Mouse (Mus musculus) MEL (cell line): ENCODE measurements around the gene Tmem234.

ENCODE experiments used
- BHLHE40 ChIP-seq: IDR thresholded peaks from 2 replicates; pipeline ENCODE4 v1.6.1; 2012; ENCODE audit warnings: low read depth, mild to moderate bottlenecking, inconsistent platforms, low read length, improper control_type of control experiment, borderline replicate concordance
- CHD1 ChIP-seq: IDR thresholded peaks from 2 replicates; pipeline ENCODE4 v1.6.1; 2012; ENCODE audit warnings: low read depth, mild to moderate bottlenecking, inconsistent platforms, low read length, improper control_type of control experiment
- CTCF ChIP-seq, 3 experiments: IDR thresholded peaks in 2 of 3; conservative IDR thresholded peaks in 1 of 3; 2 replicates each; pipeline ENCODE4 v1.5.1; 2011 to 2012; ENCODE audit warnings: low read length in 3 of 3, low read depth in 2 of 3, mild to moderate bottlenecking in 2 of 3, improper control_type of control experiment in 1 of 3, inconsistent platforms in 1 of 3, mixed read lengths in 1 of 3, moderate library complexity in 1 of 3; ENCODE audit not compliant: control insufficient read depth in 1 of 3, insufficient read depth in 1 of 3, poor library complexity in 1 of 3, severe bottlenecking in 1 of 3
- EP300 ChIP-seq, 2 experiments: IDR thresholded peaks; 2 replicates each; pipeline ENCODE4 v1.6.1; 2011; ENCODE audit warnings: improper control_type of control experiment in 2 of 2, low read length in 2 of 2, low read depth in 1 of 2, mild to moderate bottlenecking in 1 of 2
- JUND ChIP-seq: IDR thresholded peaks from 2 replicates; pipeline ENCODE4 v1.6.1; 2011; ENCODE audit warnings: low read depth, mild to moderate bottlenecking, improper control_type of control experiment, low read length
- POLR2A ChIP-seq, 2 experiments: IDR thresholded peaks; 2 replicates each; pipeline ENCODE4 v1.6.1; 2011 to 2012; ENCODE audit warnings: low read length in 2 of 2, mild to moderate bottlenecking in 2 of 2, control low read depth in 1 of 2, improper control_type of control experiment in 1 of 2, low read depth in 1 of 2, moderate library complexity in 1 of 2; ENCODE audit not compliant: control insufficient read depth in 1 of 2, insufficient read depth in 1 of 2, poor library complexity in 1 of 2
- USF2 ChIP-seq, 2 experiments: IDR thresholded peaks; 2 replicates each; pipeline ENCODE4 v1.6.1; 2011 to 2012; ENCODE audit warnings: improper control_type of control experiment in 2 of 2, low read length in 2 of 2, borderline replicate concordance in 1 of 2, inconsistent platforms in 1 of 2, low read depth in 1 of 2, mild to moderate bottlenecking in 1 of 2; ENCODE audit not compliant: insufficient read depth in 1 of 2
- ZKSCAN1 ChIP-seq: IDR thresholded peaks from 2 replicates; pipeline ENCODE4 v1.6.1; 2012; ENCODE audit warnings: low read depth, mild to moderate bottlenecking, inconsistent platforms, low read length, improper control_type of control experiment, moderate library complexity
- ZMIZ1 ChIP-seq: IDR thresholded peaks from 2 replicates; pipeline ENCODE4 v1.6.1; 2012; ENCODE audit warnings: low read depth, mild to moderate bottlenecking, inconsistent platforms, low read length, improper control_type of control experiment, moderate library complexity

GRCm38 (mm10) chr4:129582251-129582650 is 18.2 kb upstream of the Tmem234 start:
- TF ChIP-seq CTCF (IDR thresholded peaks at IDR 0.05 in 2 of 3, conservative IDR thresholded peaks at IDR 0.05 in 1 of 3; ENCODE audit: control insufficient read depth in 1 of 3, insufficient read depth in 1 of 3, low read depth in 2 of 3, low read length in 3 of 3, poor library complexity in 1 of 3, severe bottlenecking in 1 of 3) (peak; percentile 30 to 62 (median 39)), ZKSCAN1 (no peak), POLR2A (IDR thresholded peaks at IDR 0.05; ENCODE audit: control insufficient read depth in 1 of 2, insufficient read depth in 1 of 2, low read depth in 1 of 2, low read length in 2 of 2, poor library complexity in 1 of 2) (no peak), BHLHE40 (no peak), USF2 (IDR thresholded peaks at IDR 0.05; ENCODE audit: borderline replicate concordance in 1 of 2, insufficient read depth in 1 of 2, low read depth in 1 of 2, low read length in 2 of 2) (no peak), EP300 (IDR thresholded peaks at IDR 0.05; ENCODE audit: low read depth in 1 of 2, low read length in 2 of 2) (no peak), CHD1 (no peak), JUND (no peak), ZMIZ1 (no peak)
